Mouse (Mus musculus) hindbrain, postnatal 0 days (tissue): Measurements from ENCODE around the gene Rimbp2. TPM values are rescaled to one million over a fixed set of nuclear protein-coding genes. Genes with fewer than 3 reads are reported as not detected.
A peak's percentile ranks its signal among the peaks of the same experiment; 100 is the strongest.

Experiments used
- ATAC-seq: fragments of 200-750 bp; cut with Nextera tagmentation; 2 replicates; pipeline ENCODE4 v1.8.0; 2017; ENCODE audit warnings: mild to moderate bottlenecking, moderate TSS enrichment, moderate library complexity
- DNase-seq: peaks from one replicate; pipeline ENCODE4 v3.0.0-alpha.2; 2015; ENCODE audit warnings: low spot score
- H3K27ac ChIP-seq: fragments of 300-500 bp; sonication (generic); 2 replicates; pipeline ENCODE4 v1.5.1; 2014; ENCODE audit warnings: mild to moderate bottlenecking
- H3K27me3 ChIP-seq: fragments of 300-500 bp; sonication (generic); 2 replicates; pipeline ENCODE4 v1.6.1; 2014; ENCODE audit warnings: low read length, mixed read lengths; ENCODE audit not compliant: insufficient read depth
- H3K36me3 ChIP-seq: fragments of 300-500 bp; sonication (generic); 2 replicates; pipeline ENCODE4 v1.6.1; 2014; ENCODE audit warnings: low read length, mixed read lengths; ENCODE audit not compliant: insufficient read depth
- H3K4me1 ChIP-seq: fragments of 300-500 bp; sonication (generic); 2 replicates; pipeline ENCODE4 v1.6.1; 2014; ENCODE audit warnings: antibody characterized with exemption, low read length, mixed read lengths; ENCODE audit not compliant: insufficient read depth
- H3K4me2 ChIP-seq: fragments of 300-500 bp; sonication (generic); 2 replicates; pipeline ENCODE4 v1.6.1; 2014; ENCODE audit warnings: low read depth, mild to moderate bottlenecking, low read length, moderate library complexity, mixed read lengths
- H3K4me3 ChIP-seq: fragments of 300-500 bp; sonication (generic); 2 replicates; pipeline ENCODE4 v1.5.1; 2014; ENCODE audit warnings: low read length
- H3K9ac ChIP-seq: fragments of 300-500 bp; sonication (generic); replicated peaks from 2 replicates; pipeline ENCODE4 v1.6.1; 2014; ENCODE audit warnings: mild to moderate bottlenecking, low read length, moderate library complexity, mixed read lengths
- H3K9me3 ChIP-seq: fragments of 300-500 bp; sonication (generic); 2 replicates; pipeline ENCODE4 v1.6.1; 2016; ENCODE audit warnings: low read length, mixed read lengths
- CTCF ChIP-seq: IDR thresholded peaks from 2 replicates; pipeline ENCODE4 v1.5.1; 2016; ENCODE audit warnings: antibody characterized with exemption, control low read depth, low read depth
- WGBS: fragments of 180-500 bp; shearing (Covaris S2); extraction: QIAGEN DNeasy Blood & Tissue Kit; methylation state at CpG from one replicate; pipeline ENCODE4 v1.1.7; 2014; 5-methylcytosine and 5-hydroxymethylcytosine counted together
- polyA plus RNA-seq: library from polyadenylated mRNA; unstranded; fragments of >200 nt; fragmentation: Nextera tagmentation; extraction: Ambion mirVana; gene quantifications from 2 replicates; pipeline ENCODE4 v1.2.1, GENCODE M21; 2015
- total RNA-seq: library from RNA; depleted of rRNA; stranded (reverse); fragments of >200 nt; gene quantifications from 2 replicates; pipeline ENCODE4 v1.2.3, GENCODE M21; 2014

Gene Rimbp2
- total and polyA plus RNA-seq, 2 experiments from 2014 or later = 4.5 to 18.9 TPM

- ATAC-seq (peak; percentile 89), DNase-seq (peak; percentile 84)
- H3K27ac ChIP-seq = no peak overlapping the region
- 33% methylated on average over 6 of the region's 6 CpGs for WGBS
- no peaks in the 10 kb centered on the region; the same call in 1 of the 2 replicates for H3K27me3 ChIP-seq
- no peak for TF ChIP-seq CTCF
- H3K9me3 ChIP-seq = no peaks in the 10 kb centered on the region
- 0 out of 2 replicates have a peak, but pooled peaks cover 5% of the 10 kb centered on the region for H3K4me1 ChIP-seq
- H3K9ac ChIP-seq = no peak overlapping the region
- H3K36me3 ChIP-seq = no peaks in the 10 kb centered on the region
- H3K4me2 ChIP-seq = no peak overlapping the region
- H3K4me3 ChIP-seq = no peak overlapping the region
Observed at GRCm38 (mm10) chr5:128935359-128935899, 17.9 kb downstream of the Rimbp2 start.

- Histone ChIP-seq H3K9ac (no peak overlapping the region), H3K9me3 (no peaks in the 10 kb centered on the region), H3K36me3 (no peaks in the 10 kb centered on the region), H3K4me2 (no peak overlapping the region), H3K27ac (no peak overlapping the region), H3K4me1 (0 out of 2 replicates have a peak, but pooled peaks cover 5% of the 10 kb centered on the region), H3K27me3 (no peaks in the 10 kb centered on the region; the same call in 1 of the 2 replicates), H3K4me3 (no peak overlapping the region)
- TF ChIP-seq CTCF = no peak
- DNase-seq (no peak), ATAC-seq (no peak)
- WGBS = 36% methylated on average over 5 of the region's 5 CpGs
Observed at GRCm38 (mm10) chr5:128932776-128933175, 20.5 kb downstream of the Rimbp2 start.

- DNase-seq (no peak), ATAC-seq (no peak)
- Histone ChIP-seq H3K36me3 (no peaks in the 10 kb centered on the region), H3K4me2 (no peak overlapping the region), H3K9ac (no peak overlapping the region), H3K27me3 (no peaks in the 10 kb centered on the region), H3K9me3 (no peaks in the 10 kb centered on the region), H3K27ac (no peak overlapping the region), H3K4me3 (no peak overlapping the region), H3K4me1 (no peaks in the 10 kb centered on the region)
- TF ChIP-seq CTCF = no peak
- 77% methylated on average over 4 of the region's 4 CpGs for WGBS
Observed at GRCm38 (mm10) chr5:128925073-128925472, 28.2 kb downstream of the Rimbp2 start.

- 33% methylated on average over 5 of the region's 5 CpGs for WGBS
- Histone ChIP-seq H3K27me3 (no peaks in the 10 kb centered on the region), H3K4me3 (no peak overlapping the region), H3K4me2 (no peak overlapping the region), H3K36me3 (no peaks in the 10 kb centered on the region), H3K4me1 (0 out of 2 replicates have a peak, but pooled peaks cover 3% of the 10 kb centered on the region), H3K9me3 (no peaks in the 10 kb centered on the region), H3K27ac (no peak overlapping the region), H3K9ac (no peak overlapping the region)
- ATAC-seq (no peak), DNase-seq (no peak)
- TF ChIP-seq CTCF = no peak
Observed at GRCm38 (mm10) chr5:128920112-128920511, 33.2 kb downstream of the Rimbp2 start.

- ATAC-seq (peak; percentile 27; the same call in 1 of the 2 replicates), DNase-seq (peak; percentile 73)
- no peak overlapping the region for H3K27ac ChIP-seq
- H3K9ac ChIP-seq = no peak overlapping the region
- H3K4me2 ChIP-seq = no peak overlapping the region
- 28% methylated on average over 10 of the region's 10 CpGs for WGBS
- no peak overlapping the region for H3K4me3 ChIP-seq
- no peaks in the 10 kb centered on the region for H3K9me3 ChIP-seq
- H3K4me1 ChIP-seq = 0 out of 2 replicates have a peak, but pooled peaks cover 3% of the 10 kb centered on the region
- H3K36me3 ChIP-seq = no peaks in the 10 kb centered on the region
- TF ChIP-seq CTCF = no peak; the same call in 1 of the 2 replicates
- no peaks in the 10 kb centered on the region for H3K27me3 ChIP-seq
Observed at GRCm38 (mm10) chr5:128917116-128917959, 35.9 kb downstream of the Rimbp2 start.

GRCm38 (mm10) chr5:128913820-128914219 is 39.5 kb downstream of the Rimbp2 start:
- DNase-seq (no peak), ATAC-seq (no peak)
- Histone ChIP-seq H3K27ac (no peak overlapping the region), H3K4me1 (0 out of 2 replicates have a peak, but pooled peaks cover 1% of the 10 kb centered on the region), H3K9ac (no peak overlapping the region), H3K27me3 (no peaks in the 10 kb centered on the region), H3K36me3 (no peaks in the 10 kb centered on the region), H3K4me3 (no peak overlapping the region), H3K4me2 (no peak overlapping the region), H3K9me3 (no peaks in the 10 kb centered on the region)
- peak; percentile 10 for TF ChIP-seq CTCF
- WGBS = 80% methylated on average over 3 of the region's 3 CpGs
